Mouse (Mus musculus) embryonic fibroblast, embryonic 13.5 days (primary cell): ENCODE measurements at regions not wholly inside any gene's neighbourhood (a gene's known extent, or its start where the extent isn't known, plus 50 kb on each side); places are given as distances from the start of the nearest gene placed in this dataset.

Source experiments
- CTCF ChIP-seq: IDR thresholded peaks from 2 replicates; pipeline ENCODE4 v1.5.1; 2011; ENCODE audit warnings: mild to moderate bottlenecking, control low read depth, low read length, moderate library complexity, borderline replicate concordance; ENCODE audit not compliant: insufficient read depth
- POLR2A ChIP-seq: IDR thresholded peaks from 2 replicates; pipeline ENCODE4 v1.6.1; 2011; ENCODE audit warnings: low read depth, mild to moderate bottlenecking, control low read depth, low read length, moderate library complexity

DNA sequence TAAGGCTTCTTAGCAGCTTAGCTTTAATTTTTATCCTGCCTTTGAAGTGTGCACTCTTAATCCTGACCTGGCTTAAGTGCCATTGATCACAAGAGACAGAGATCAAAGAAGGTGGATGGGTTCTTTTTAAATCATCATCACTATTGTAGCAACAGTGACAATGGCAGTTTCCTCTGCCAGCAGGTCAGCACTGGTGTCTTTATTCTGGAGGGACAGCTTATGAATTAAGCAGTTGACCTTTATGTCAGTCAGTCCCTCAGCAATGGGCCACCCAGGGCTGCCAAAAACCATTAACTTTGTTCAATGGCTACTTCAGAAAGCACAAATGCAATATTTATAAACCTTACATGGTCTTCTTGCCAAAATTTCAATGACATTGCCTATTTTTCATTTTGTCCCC is 160.0 kb upstream of the Epha3 start:
- no peak for TF ChIP-seq CTCF
- no peak for TF ChIP-seq POLR2A
